Mouse (Mus musculus): ENCODE results near the gene Runx2. TPM values are rescaled to one million over a fixed set of nuclear protein-coding genes. Genes with fewer than 3 reads are reported as not detected.

Runx2 gene
- polyA plus RNA-seq, 1 experiment: 9.8 TPM

DNA sequence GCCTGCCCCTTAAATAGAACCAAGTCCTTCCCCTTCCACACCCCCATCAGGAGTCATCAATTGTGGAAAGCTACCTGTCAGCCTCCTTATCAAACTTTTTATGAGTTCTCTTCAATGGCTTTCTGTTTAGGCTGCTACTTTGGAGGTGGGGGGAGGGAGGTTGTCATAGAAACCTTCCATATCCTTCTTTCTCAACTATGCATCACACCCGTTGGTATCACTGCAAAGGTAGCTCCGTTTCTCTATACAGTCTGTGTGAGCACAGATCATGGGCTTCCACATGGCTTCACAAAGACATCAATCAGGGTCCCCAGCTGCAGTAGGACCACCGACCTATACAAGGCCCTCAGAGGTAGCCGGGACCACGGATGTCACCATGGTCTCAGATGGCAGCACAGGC lies 329.3 kb downstream of the Runx2 start:
- Histone ChIP-seq H3K27ac (ENCODE audit: insufficient read depth, low read depth, low read length) (no peak overlapping the region), H3K36me3 (ENCODE audit: control insufficient read depth, insufficient read depth, low read length) (no peaks in the 10 kb centered on the region), H3K4me1 (ENCODE audit: control insufficient read depth, insufficient read depth, insufficient read length, low read length) (no peaks in the 10 kb centered on the region; the same call in 1 of the 2 replicates), H3K4me3 (ENCODE audit: low read depth, low read length) (no peak overlapping the region), H3K27me3 (ENCODE audit: control insufficient read depth, insufficient read depth, low read length) (no peaks in the 10 kb centered on the region)
- no peak for TF ChIP-seq POLR2A (IDR thresholded peaks at IDR 0.05; ENCODE audit: low read depth, low read length)
- no peak for TF ChIP-seq CTCF (IDR thresholded peaks at IDR 0.05; ENCODE audit: extremely low read depth, insufficient read length, insufficient replicate concordance, low read depth, low read length)
- 60% methylated on average over 5 of the region's 5 CpGs for WGBS

DNA sequence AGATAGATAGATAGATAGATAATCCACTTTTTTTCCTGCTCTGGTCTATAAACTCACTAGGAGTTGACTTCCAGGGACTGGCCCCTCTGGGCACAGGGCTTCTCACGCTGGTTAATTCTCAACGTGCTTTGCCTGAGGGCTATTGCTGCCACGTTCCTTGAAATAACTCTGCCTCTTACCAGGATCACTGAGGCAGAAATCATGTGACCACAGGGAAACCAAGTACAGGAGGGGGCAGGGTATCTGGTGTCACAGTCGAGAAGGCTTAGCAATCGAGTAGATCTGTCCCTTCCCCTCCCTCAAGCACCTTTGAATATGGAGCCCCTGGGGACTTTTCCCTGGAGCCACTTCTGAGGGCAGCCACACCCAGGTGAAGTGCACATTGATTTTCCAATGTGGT lies 334.7 kb downstream of the Runx2 start:
- WGBS: 48% methylated on average over 5 of the region's 5 CpGs
- H3K4me1 ChIP-seq (ENCODE audit: control insufficient read depth, insufficient read depth, insufficient read length, low read length): no peaks in the 10 kb centered on the region
- H3K4me3 ChIP-seq (ENCODE audit: low read depth, low read length): no peak overlapping the region
- no peaks in the 10 kb centered on the region for H3K36me3 ChIP-seq (ENCODE audit: control insufficient read depth, insufficient read depth, low read length)
- TF ChIP-seq POLR2A (IDR thresholded peaks at IDR 0.05; ENCODE audit: low read depth, low read length) (no peak), CTCF (IDR thresholded peaks at IDR 0.05; ENCODE audit: extremely low read depth, insufficient read length, insufficient replicate concordance, low read depth, low read length) (no peak)
- H3K27me3 ChIP-seq (ENCODE audit: control insufficient read depth, insufficient read depth, low read length): no peaks in the 10 kb centered on the region
- no peak overlapping the region for H3K27ac ChIP-seq (ENCODE audit: insufficient read depth, low read depth, low read length)

DNA sequence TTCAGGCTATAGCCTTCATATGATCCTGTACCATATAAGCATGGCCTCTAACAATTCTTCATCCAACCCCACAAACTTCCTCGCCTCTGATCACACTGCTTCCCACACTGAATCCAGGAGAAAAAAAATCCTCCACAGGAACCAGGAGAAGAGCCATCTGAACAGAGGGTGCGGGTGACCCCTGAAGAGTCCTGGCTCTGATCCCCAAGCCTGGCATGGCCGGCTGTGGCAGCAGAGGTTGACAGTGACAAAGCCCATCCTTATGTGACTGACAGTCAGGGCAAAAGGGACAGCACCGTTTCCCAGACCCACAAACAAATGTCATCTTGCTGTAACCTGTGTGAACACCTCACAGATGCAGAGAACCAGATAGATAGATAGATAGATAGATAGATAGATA lies 335.1 kb downstream of the Runx2 start:
- no peaks in the 10 kb centered on the region for H3K27me3 ChIP-seq (ENCODE audit: control insufficient read depth, insufficient read depth, low read length)
- H3K36me3 ChIP-seq (ENCODE audit: control insufficient read depth, insufficient read depth, low read length): no peaks in the 10 kb centered on the region
- no peak overlapping the region for H3K27ac ChIP-seq (ENCODE audit: insufficient read depth, low read depth, low read length)
- 74% methylated on average over 4 of the region's 4 CpGs for WGBS
- TF ChIP-seq CTCF (IDR thresholded peaks at IDR 0.05; ENCODE audit: extremely low read depth, insufficient read length, insufficient replicate concordance, low read depth, low read length) (no peak), POLR2A (IDR thresholded peaks at IDR 0.05; ENCODE audit: low read depth, low read length) (no peak)
- no peak overlapping the region for H3K4me3 ChIP-seq (ENCODE audit: low read depth, low read length)
- no peaks in the 10 kb centered on the region for H3K4me1 ChIP-seq (ENCODE audit: control insufficient read depth, insufficient read depth, insufficient read length, low read length)

DNA sequence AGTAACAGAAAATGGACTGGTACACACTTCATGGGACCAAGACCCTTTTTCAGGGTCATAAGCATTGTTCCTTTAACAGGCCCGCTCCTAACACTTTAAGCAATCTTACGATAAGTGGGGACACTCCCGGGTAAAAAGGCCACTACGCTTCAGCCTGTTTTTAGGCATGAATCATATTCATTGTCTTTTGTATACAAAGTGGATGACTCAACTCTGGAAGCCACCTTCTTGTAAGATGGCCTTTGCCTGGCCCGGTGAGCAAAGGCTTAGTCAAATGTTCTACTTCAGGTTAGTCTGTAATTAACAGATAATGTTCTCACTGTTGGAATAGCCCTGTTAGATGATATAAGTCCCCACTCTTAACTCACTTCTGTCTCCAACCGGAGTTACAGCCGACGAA lies 338.7 kb downstream of the Runx2 start:
- H3K4me1 ChIP-seq (ENCODE audit: control insufficient read depth, insufficient read depth, insufficient read length, low read length): no peaks in the 10 kb centered on the region
- WGBS: 73% methylated on average over 8 of the region's 8 CpGs
- no peaks in the 10 kb centered on the region for H3K27me3 ChIP-seq (ENCODE audit: control insufficient read depth, insufficient read depth, low read length)
- no peaks in the 10 kb centered on the region for H3K36me3 ChIP-seq (ENCODE audit: control insufficient read depth, insufficient read depth, low read length)
- H3K27ac ChIP-seq (ENCODE audit: insufficient read depth, low read depth, low read length): no peak overlapping the region
- no peak overlapping the region for H3K4me3 ChIP-seq (ENCODE audit: low read depth, low read length)
- TF ChIP-seq POLR2A (IDR thresholded peaks at IDR 0.05; ENCODE audit: low read depth, low read length) (no peak), CTCF (IDR thresholded peaks at IDR 0.05; ENCODE audit: extremely low read depth, insufficient read length, insufficient replicate concordance, low read depth, low read length) (no peak)

DNA sequence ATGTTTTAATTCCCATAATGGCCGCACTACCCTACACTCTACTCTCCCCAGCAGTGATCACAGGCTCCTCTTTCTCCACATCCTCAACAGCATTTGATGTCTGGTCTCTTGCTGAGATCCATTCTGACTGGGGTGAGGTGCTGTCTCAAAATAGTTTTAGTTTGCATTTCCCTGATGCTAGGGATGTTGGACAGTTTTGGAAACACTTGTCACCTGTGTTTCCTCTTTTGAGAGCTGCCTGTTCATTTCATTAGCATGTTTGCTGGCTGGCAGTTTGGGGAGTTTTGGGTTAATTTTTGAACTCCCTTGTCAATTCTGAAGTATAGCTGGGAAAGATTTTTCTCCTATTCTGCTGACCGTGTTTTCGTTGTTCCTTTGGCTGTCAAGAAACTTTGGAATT lies 340.3 kb downstream of the Runx2 start:
- no peak overlapping the region for H3K27ac ChIP-seq (ENCODE audit: insufficient read depth, low read depth, low read length)
- TF ChIP-seq CTCF (IDR thresholded peaks at IDR 0.05; ENCODE audit: extremely low read depth, insufficient read length, insufficient replicate concordance, low read depth, low read length): no peak
- no peak for TF ChIP-seq POLR2A (IDR thresholded peaks at IDR 0.05; ENCODE audit: low read depth, low read length)
- WGBS: 70% methylated on average over 3 of the region's 3 CpGs
- no peaks in the 10 kb centered on the region for H3K27me3 ChIP-seq (ENCODE audit: control insufficient read depth, insufficient read depth, low read length)
- H3K4me1 ChIP-seq (ENCODE audit: control insufficient read depth, insufficient read depth, insufficient read length, low read length): no peaks in the 10 kb centered on the region
- H3K4me3 ChIP-seq (ENCODE audit: low read depth, low read length): no peak overlapping the region
- H3K36me3 ChIP-seq (ENCODE audit: control insufficient read depth, insufficient read depth, low read length): no peaks in the 10 kb centered on the region

DNA sequence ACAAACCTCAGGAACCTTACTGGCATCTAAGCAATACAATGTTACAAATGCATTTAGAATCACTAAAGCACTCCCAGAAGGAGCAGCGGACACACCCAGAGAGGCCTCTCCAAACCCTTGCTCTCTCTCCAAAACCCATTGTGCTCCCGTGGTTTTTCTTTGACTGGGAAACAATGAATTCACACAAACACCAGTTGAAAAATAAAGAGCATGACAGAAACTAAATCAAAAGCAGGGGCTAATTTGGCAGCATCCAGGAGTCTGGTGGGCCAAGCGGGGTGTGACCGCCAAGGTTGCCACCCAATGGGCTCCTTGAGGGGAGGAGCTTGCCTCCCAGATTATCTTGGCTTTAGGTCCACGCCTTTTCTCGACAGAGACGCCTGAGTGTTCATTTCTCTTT lies 341.9 kb downstream of the Runx2 start:
- 75% methylated on average over 7 of the region's 7 CpGs for WGBS
- Histone ChIP-seq H3K27ac (ENCODE audit: insufficient read depth, low read depth, low read length) (no peak overlapping the region), H3K36me3 (ENCODE audit: control insufficient read depth, insufficient read depth, low read length) (no peaks in the 10 kb centered on the region), H3K4me1 (ENCODE audit: control insufficient read depth, insufficient read depth, insufficient read length, low read length) (no peaks in the 10 kb centered on the region), H3K4me3 (ENCODE audit: low read depth, low read length) (no peak overlapping the region), H3K27me3 (ENCODE audit: control insufficient read depth, insufficient read depth, low read length) (no peaks in the 10 kb centered on the region)
- no peak for TF ChIP-seq POLR2A (IDR thresholded peaks at IDR 0.05; ENCODE audit: low read depth, low read length)
- TF ChIP-seq CTCF (IDR thresholded peaks at IDR 0.05; ENCODE audit: extremely low read depth, insufficient read length, insufficient replicate concordance, low read depth, low read length): no peak

DNA sequence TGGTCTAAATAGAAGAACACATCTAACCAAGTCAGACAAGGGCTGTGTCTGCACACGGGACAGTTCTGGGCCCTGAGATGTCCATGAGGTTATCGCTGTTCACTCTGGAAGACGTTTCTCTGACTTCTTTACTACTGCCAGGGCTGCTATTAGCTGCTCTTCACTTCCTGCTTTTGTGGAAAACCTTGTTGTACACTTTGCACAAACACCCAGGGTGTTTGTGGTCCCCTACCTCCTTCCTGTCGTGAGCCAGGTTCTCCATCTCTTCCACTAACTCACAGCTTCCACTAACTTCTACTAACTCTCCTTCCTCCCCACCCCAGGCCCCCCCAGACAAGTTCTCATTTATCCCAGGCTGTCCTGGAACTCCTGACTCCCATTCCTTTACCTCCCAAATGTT lies 350.9 kb downstream of the Runx2 start:
- 67% methylated on average over 4 of the region's 4 CpGs for WGBS
- no peaks in the 10 kb centered on the region; the same call in 1 of the 2 replicates for H3K4me1 ChIP-seq (ENCODE audit: control insufficient read depth, insufficient read depth, insufficient read length, low read length)
- H3K27ac ChIP-seq (ENCODE audit: insufficient read depth, low read depth, low read length): no peak overlapping the region
- no peaks in the 10 kb centered on the region for H3K27me3 ChIP-seq (ENCODE audit: control insufficient read depth, insufficient read depth, low read length)
- H3K36me3 ChIP-seq (ENCODE audit: control insufficient read depth, insufficient read depth, low read length): no peaks in the 10 kb centered on the region
- TF ChIP-seq CTCF (IDR thresholded peaks at IDR 0.05; ENCODE audit: extremely low read depth, insufficient read length, insufficient replicate concordance, low read depth, low read length) (no peak), POLR2A (IDR thresholded peaks at IDR 0.05; ENCODE audit: low read depth, low read length) (no peak)
- no peak overlapping the region for H3K4me3 ChIP-seq (ENCODE audit: low read depth, low read length)

DNA sequence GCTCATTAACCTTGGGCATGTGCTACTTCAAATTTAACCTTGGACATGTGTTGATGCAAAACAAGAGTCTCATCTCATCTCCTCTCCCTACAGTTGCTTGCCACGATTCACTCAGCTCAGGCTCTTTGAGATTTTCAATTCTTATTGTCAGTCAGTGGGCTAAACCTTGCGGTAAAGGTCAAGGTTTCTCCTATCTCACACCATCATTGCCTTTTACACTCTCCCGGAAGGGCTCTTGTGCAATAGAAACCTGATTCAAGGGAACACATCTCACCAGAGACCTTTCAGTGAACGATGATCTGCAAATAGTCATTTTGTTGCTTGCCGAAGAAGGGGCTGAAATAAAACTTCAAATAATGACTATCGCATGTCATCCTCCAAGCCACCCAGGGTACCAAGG lies 354.4 kb downstream of the Runx2 start:
- 76% methylated on average over 6 of the region's 6 CpGs for WGBS
- Histone ChIP-seq H3K4me3 (ENCODE audit: low read depth, low read length) (no peak overlapping the region), H3K27me3 (ENCODE audit: control insufficient read depth, insufficient read depth, low read length) (no peaks in the 10 kb centered on the region), H3K27ac (ENCODE audit: insufficient read depth, low read depth, low read length) (no peak overlapping the region), H3K36me3 (ENCODE audit: control insufficient read depth, insufficient read depth, low read length) (no peaks in the 10 kb centered on the region), H3K4me1 (ENCODE audit: control insufficient read depth, insufficient read depth, insufficient read length, low read length) (no peaks in the 10 kb centered on the region; the same call in 1 of the 2 replicates)
- no peak for TF ChIP-seq POLR2A (IDR thresholded peaks at IDR 0.05; ENCODE audit: low read depth, low read length)
- TF ChIP-seq CTCF (IDR thresholded peaks at IDR 0.05; ENCODE audit: extremely low read depth, insufficient read length, insufficient replicate concordance, low read depth, low read length): no peak
